Mouse (Mus musculus): ENCODE results near the gene Tmem267. TPM values are rescaled to one million over a fixed set of nuclear protein-coding genes. Genes with fewer than 3 reads are reported as not detected.

Gene Tmem267
- polyA plus RNA-seq (2015; fragmentation: Nextera tagmentation; extraction: Ambion mirVana), result 2.9 and 4.9 TPM in 2 replicates

GRCm38 (mm10) chr13:119487880-119488580 lies at the start of gene Tmem267, which contains the start of gene 3110070M22Rik:
Gene Tmem267 (plus strand): TSS chr13:119488039.
Gene 3110070M22Rik (minus strand): TSS chr13:119488383.
- H3K4me2 ChIP-seq (ENCODE audit: low read length), result peak within 1 kb of the TSS; percentile 32
- 84% methylated on average over 87 of the region's 87 CpGs for WGBS
- no peaks in the 10 kb centered on the region for H3K27me3 ChIP-seq (ENCODE audit: control insufficient read depth, insufficient read depth, low read depth, low read length)

GRCm38 (mm10) chr13:119442244-119442643 lies 45.6 kb upstream of the Tmem267 start:
- WGBS, result 97% methylated on average over 1 of the region's 1 CpGs
- Histone ChIP-seq H3K4me3 (ENCODE audit: low read depth, low read length) (no peak overlapping the region), H3K27ac (ENCODE audit: low read length) (no peak overlapping the region), H3K36me3 (ENCODE audit: control insufficient read depth, insufficient read depth, low read length) (peaks cover 32% of the 10 kb centered on the region), H3K9ac (ENCODE audit: low read depth, low read length) (no peak overlapping the region), H3K27me3 (ENCODE audit: control insufficient read depth, insufficient read depth, low read depth, low read length) (no peaks in the 10 kb centered on the region), H3K4me1 (ENCODE audit: control insufficient read depth, insufficient read depth, low read length) (no peaks in the 10 kb centered on the region), H3K9me3 (replicated peaks; ENCODE audit: control insufficient read depth, low read length, poor library complexity, severe bottlenecking) (no peaks in the 10 kb centered on the region), H3K4me2 (ENCODE audit: low read length) (no peak overlapping the region)
- no peak for ATAC-seq

More at GRCm38 (mm10) chr13:119487880-119488580, at the start of gene Tmem267, which contains the start of gene 3110070M22Rik:
- peaks cover 9% of the 10 kb centered on the region for H3K9me3 ChIP-seq (replicated peaks; ENCODE audit: control insufficient read depth, low read length, poor library complexity, severe bottlenecking)
- H3K4me3 ChIP-seq (ENCODE audit: low read depth, low read length), result no peak within 1 kb of the TSS
- H3K4me1 ChIP-seq (ENCODE audit: control insufficient read depth, insufficient read depth, low read length), result no peaks in the 10 kb centered on the region
- no peak for ATAC-seq
- peaks cover 23% of the 10 kb centered on the region for H3K36me3 ChIP-seq (ENCODE audit: control insufficient read depth, insufficient read depth, low read length)
- peak within 1 kb of the TSS; percentile 4; the same call in 1 of the 2 replicates for H3K9ac ChIP-seq (ENCODE audit: low read depth, low read length)
- peak within 1 kb of the TSS; percentile 51 for H3K27ac ChIP-seq (ENCODE audit: low read length)

DNA sequence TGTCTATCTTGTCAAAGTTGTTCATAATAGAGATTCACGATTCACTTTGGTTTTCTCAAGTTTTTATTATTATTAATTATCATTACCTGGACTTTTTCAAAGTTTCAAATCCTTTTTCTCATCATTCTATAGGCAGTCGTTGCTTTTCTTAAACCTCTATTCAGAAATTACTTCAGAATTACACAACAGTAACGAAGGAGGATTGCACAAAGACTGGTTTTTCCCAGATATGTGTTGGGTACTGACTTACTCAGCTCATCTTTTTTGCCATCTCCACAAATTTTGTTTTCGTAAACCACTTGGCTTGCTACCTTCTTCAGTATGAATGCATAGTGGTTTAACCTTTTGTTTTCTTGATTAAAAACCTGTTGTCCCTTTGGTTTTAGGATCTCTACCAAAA lies 34.3 kb upstream of the Tmem267 start:
- WGBS, result 95% methylated on average over 4 of the region's 4 CpGs
- no peak for ATAC-seq
- Histone ChIP-seq H3K4me2 (ENCODE audit: low read length) (no peak overlapping the region), H3K27me3 (ENCODE audit: control insufficient read depth, insufficient read depth, low read depth, low read length) (no peaks in the 10 kb centered on the region), H3K9me3 (replicated peaks; ENCODE audit: control insufficient read depth, low read length, poor library complexity, severe bottlenecking) (no peaks in the 10 kb centered on the region), H3K36me3 (ENCODE audit: control insufficient read depth, insufficient read depth, low read length) (peaks cover 22% of the 10 kb centered on the region), H3K27ac (ENCODE audit: low read length) (no peak overlapping the region), H3K9ac (ENCODE audit: low read depth, low read length) (no peak overlapping the region), H3K4me1 (ENCODE audit: control insufficient read depth, insufficient read depth, low read length) (no peaks in the 10 kb centered on the region), H3K4me3 (ENCODE audit: low read depth, low read length) (no peak overlapping the region)

GRCm38 (mm10) chr13:119455082-119455481 lies 32.8 kb upstream of the Tmem267 start:
- no peak for ATAC-seq
- H3K4me1 ChIP-seq (ENCODE audit: control insufficient read depth, insufficient read depth, low read length), result no peaks in the 10 kb centered on the region
- H3K36me3 ChIP-seq (ENCODE audit: control insufficient read depth, insufficient read depth, low read length), result peaks cover 19% of the 10 kb centered on the region
- H3K4me2 ChIP-seq (ENCODE audit: low read length), result no peak overlapping the region
- no peaks in the 10 kb centered on the region for H3K9me3 ChIP-seq (replicated peaks; ENCODE audit: control insufficient read depth, low read length, poor library complexity, severe bottlenecking)
- H3K27me3 ChIP-seq (ENCODE audit: control insufficient read depth, insufficient read depth, low read depth, low read length), result no peaks in the 10 kb centered on the region
- H3K4me3 ChIP-seq (ENCODE audit: low read depth, low read length), result no peak overlapping the region
- H3K9ac ChIP-seq (ENCODE audit: low read depth, low read length), result no peak overlapping the region
- no peak overlapping the region for H3K27ac ChIP-seq (ENCODE audit: low read length)

DNA sequence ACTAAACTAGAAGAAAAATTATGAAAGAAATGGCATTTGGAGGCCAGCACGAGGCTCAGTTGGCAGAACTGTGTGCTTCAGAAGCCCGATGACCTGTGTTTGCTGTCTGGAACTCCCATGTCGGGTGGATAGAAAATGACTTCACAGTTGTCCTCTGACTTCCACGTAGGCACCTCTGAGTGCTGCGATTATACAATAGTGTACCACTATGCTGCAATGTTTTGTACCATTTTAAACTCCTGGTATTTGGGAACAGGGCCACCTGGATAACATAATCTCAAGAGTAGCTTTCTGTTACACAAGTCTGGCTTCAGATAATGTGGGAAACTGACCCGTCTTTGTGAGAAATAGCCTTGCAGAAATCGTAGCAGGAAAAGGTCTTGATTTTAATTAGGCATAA lies 31.5 kb upstream of the Tmem267 start:
- ATAC-seq, result no peak
- WGBS, result 93% methylated on average over 7 of the region's 7 CpGs
- Histone ChIP-seq H3K4me1 (ENCODE audit: control insufficient read depth, insufficient read depth, low read length) (no peaks in the 10 kb centered on the region), H3K4me3 (ENCODE audit: low read depth, low read length) (no peak overlapping the region), H3K9me3 (replicated peaks; ENCODE audit: control insufficient read depth, low read length, poor library complexity, severe bottlenecking) (no peaks in the 10 kb centered on the region), H3K4me2 (ENCODE audit: low read length) (no peak overlapping the region), H3K27me3 (ENCODE audit: control insufficient read depth, insufficient read depth, low read depth, low read length) (no peaks in the 10 kb centered on the region), H3K36me3 (ENCODE audit: control insufficient read depth, insufficient read depth, low read length) (peaks cover 11% of the 10 kb centered on the region; the same call in 1 of the 2 replicates), H3K9ac (ENCODE audit: low read depth, low read length) (no peak overlapping the region), H3K27ac (ENCODE audit: low read length) (no peak overlapping the region)

DNA sequence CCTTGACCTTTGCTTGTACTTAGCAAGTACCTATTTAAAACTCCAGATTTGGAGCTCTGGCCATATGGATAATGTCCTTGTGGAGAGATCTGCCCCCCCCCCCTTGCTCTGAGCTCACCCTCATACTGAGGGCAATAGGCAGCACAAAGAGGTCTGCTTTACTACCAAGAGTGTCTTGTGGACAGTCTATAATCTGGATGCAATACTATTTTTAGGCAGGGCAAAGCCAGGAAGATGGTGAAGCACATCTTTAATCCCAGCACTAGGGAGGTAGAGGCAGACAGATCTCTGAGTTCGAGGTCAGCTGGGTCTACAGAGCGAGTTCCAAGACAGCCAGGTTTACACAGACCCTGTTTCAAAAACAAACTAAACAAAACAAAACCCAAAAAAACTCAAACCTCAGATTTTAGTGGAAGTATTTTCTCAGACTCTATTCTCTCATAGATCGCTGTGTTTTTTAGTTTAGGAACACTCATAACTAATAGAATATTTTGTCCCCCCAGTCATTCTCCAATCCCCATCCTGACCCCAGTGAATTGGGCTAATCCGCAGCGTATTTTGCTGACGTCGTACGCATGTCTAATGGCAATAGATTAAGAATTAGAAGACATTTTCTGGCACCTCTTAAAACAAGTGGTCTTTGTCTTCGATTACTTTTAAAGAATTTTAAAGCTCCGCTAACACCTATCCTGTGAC lies 25.8 kb upstream of the Tmem267 start:
- H3K4me3 ChIP-seq (ENCODE audit: low read depth, low read length), result peak overlapping the region; percentile 78
- peak overlapping the region; percentile 55 for H3K4me2 ChIP-seq (ENCODE audit: low read length)
- peaks cover 20% of the 10 kb centered on the region for H3K4me1 ChIP-seq (ENCODE audit: control insufficient read depth, insufficient read depth, low read length)
- peak overlapping the region; percentile 78 for H3K9ac ChIP-seq (ENCODE audit: low read depth, low read length)
- peak; percentile 79 for ATAC-seq
- no peaks in the 10 kb centered on the region for H3K9me3 ChIP-seq (replicated peaks; ENCODE audit: control insufficient read depth, low read length, poor library complexity, severe bottlenecking)
- peaks cover 6% of the 10 kb centered on the region for H3K36me3 ChIP-seq (ENCODE audit: control insufficient read depth, insufficient read depth, low read length)
- no peaks in the 10 kb centered on the region for H3K27me3 ChIP-seq (ENCODE audit: control insufficient read depth, insufficient read depth, low read depth, low read length)
- H3K27ac ChIP-seq (ENCODE audit: low read length), result peak overlapping the region; percentile 83
- 10% methylated on average over 10 of the region's 10 CpGs for WGBS

DNA sequence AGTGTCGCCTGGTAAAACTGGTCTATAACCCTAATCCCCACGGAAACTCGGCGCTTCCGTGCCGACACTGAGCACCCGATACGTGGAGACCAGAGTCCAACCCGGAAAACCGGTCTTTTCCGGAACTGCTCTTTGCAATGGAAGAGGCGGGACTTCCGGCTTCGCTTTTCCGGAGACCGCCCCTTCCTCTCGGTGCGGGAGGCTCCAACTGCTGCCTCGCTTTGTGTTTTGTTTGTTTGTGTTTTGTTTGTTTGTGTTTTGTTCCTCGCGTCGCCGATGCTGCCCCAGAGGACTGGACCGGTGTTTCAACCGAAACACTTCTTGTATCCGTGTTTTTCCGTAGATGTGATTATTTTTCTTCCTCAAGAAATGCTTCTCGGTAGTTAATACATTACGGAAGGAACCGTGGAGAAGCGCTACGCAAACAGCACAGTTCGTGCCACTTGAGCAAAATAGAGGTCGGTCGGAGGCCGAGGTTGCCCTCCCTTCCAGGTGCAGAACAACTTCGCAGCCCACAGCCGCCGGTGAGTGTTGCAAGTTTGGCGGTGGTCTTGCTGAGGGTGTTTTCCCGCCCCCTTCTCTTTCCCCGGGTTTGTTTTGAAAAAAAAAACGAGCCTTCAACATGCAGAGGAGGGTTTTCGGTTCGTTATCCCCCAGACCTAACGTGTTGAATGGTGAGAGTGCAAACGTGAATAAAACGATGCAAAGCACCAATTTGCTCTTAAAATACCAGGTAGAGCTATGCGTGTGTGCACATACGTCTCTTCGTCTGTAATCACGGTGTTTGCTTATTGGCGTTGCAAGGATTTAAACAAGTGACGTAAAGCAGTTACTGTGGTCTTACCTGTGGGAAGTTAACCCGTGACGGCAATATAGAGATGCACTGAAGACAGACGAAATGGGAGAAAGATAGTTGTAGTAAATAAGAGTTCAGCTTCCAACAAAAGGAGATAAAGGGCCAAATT lies 25.0 kb upstream of the Tmem267 start, which contains the start of gene 4833420G17Rik:
TSS of gene 4833420G17Rik (plus strand) at position 173 of the 965 bp plus-strand sequence.
- H3K27ac ChIP-seq (ENCODE audit: low read length), result peak within 1 kb of the TSS; percentile 83
- peak within 1 kb of the TSS; percentile 85 for H3K4me2 ChIP-seq (ENCODE audit: low read length)
- H3K36me3 ChIP-seq (ENCODE audit: control insufficient read depth, insufficient read depth, low read length), result peaks cover 10% of the 10 kb centered on the region
- peak within 1 kb of the TSS; percentile 78 for H3K4me3 ChIP-seq (ENCODE audit: low read depth, low read length)
- peak within 1 kb of the TSS; percentile 78 for H3K9ac ChIP-seq (ENCODE audit: low read depth, low read length)
- WGBS, result 8% methylated on average over 57 of the region's 57 CpGs
- no peaks in the 10 kb centered on the region for H3K9me3 ChIP-seq (replicated peaks; ENCODE audit: control insufficient read depth, low read length, poor library complexity, severe bottlenecking)
- peaks cover 20% of the 10 kb centered on the region for H3K4me1 ChIP-seq (ENCODE audit: control insufficient read depth, insufficient read depth, low read length)
- H3K27me3 ChIP-seq (ENCODE audit: control insufficient read depth, insufficient read depth, low read depth, low read length), result no peaks in the 10 kb centered on the region
- ATAC-seq, result peak; percentile 98

- H3K36me3 ChIP-seq (ENCODE audit: control insufficient read depth, insufficient read depth, low read length), result peaks cover 40% of the 10 kb centered on the region
- 87% methylated on average over 9 of the region's 9 CpGs for WGBS
- no peak overlapping the region for H3K4me3 ChIP-seq (ENCODE audit: low read depth, low read length)
- no peak overlapping the region for H3K9ac ChIP-seq (ENCODE audit: low read depth, low read length)
- no peaks in the 10 kb centered on the region for H3K4me1 ChIP-seq (ENCODE audit: control insufficient read depth, insufficient read depth, low read length)
- no peak overlapping the region for H3K27ac ChIP-seq (ENCODE audit: low read length)
- no peaks in the 10 kb centered on the region for H3K9me3 ChIP-seq (replicated peaks; ENCODE audit: control insufficient read depth, low read length, poor library complexity, severe bottlenecking)
- no peak for ATAC-seq
- H3K27me3 ChIP-seq (ENCODE audit: control insufficient read depth, insufficient read depth, low read depth, low read length), result no peaks in the 10 kb centered on the region
- H3K4me2 ChIP-seq (ENCODE audit: low read length), result no peak overlapping the region
These were observed 11.2 kb upstream of the Tmem267 start for GRCm38 (mm10) chr13:119476631-119477030.
